In genomic region chr13:98015981-98016922, GRCm38 (mm10) we compare ENCODE assay signal across 8 mouse cellular contexts.
DNase-seq lines count a peak whose midpoint lies in the region; ATAC-seq lines count a peak whose summit lies in the region.

No protein-coding gene starts in this region.

- peak; percentile 59 for ATAC-seq in hindbrain, embryonic 11.5 days (ENCODE audit: low FRiP score)
- ATAC-seq in limb, embryonic 13.5 days (ENCODE audit: low FRiP score, low read depth) = peak; percentile 58; the same call in 1 of the 2 replicates
- ATAC-seq in neural tube, embryonic 11.5 days (ENCODE audit: insufficient read depth, low FRiP score, low TSS enrichment) = peak; percentile 35; the same call in 1 of the 2 replicates

- peak overlapping the region; percentile 32 for H3K4me3 ChIP-seq in hindbrain, embryonic 11.5 days (ENCODE audit: low read depth, low read length)
- H3K4me3 ChIP-seq in limb, embryonic 13.5 days = peak overlapping the region; percentile 54
- peak overlapping the region; percentile 38 for H3K4me3 ChIP-seq in neural tube, embryonic 11.5 days (ENCODE audit: low read depth, low read length)

- peak overlapping the region; percentile 46 for H3K9ac ChIP-seq in hindbrain, embryonic 11.5 days (ENCODE audit: low read depth, low read length)
- peak overlapping the region; percentile 74 for H3K9ac ChIP-seq in limb, embryonic 13.5 days
- H3K9ac ChIP-seq in neural tube, embryonic 11.5 days (ENCODE audit: low read length) = peak overlapping the region; percentile 61

- 9% methylated on average over 33 of the region's 33 CpGs for WGBS in hindbrain, embryonic 11.5 days
- 6% methylated on average over 33 of the region's 33 CpGs for WGBS in limb, embryonic 13.5 days
- WGBS in neural tube, embryonic 11.5 days = 2% methylated on average over 33 of the region's 33 CpGs

- H3K27me3 ChIP-seq in hindbrain, embryonic 11.5 days (ENCODE audit: control insufficient read depth, insufficient read depth, low read length) = peaks cover 2% of the 10 kb centered on the region; the same call in 1 of the 2 replicates
- no peaks in the 10 kb centered on the region for H3K27me3 ChIP-seq in limb, embryonic 13.5 days
- peaks cover 3% of the 10 kb centered on the region; the same call in 1 of the 2 replicates for H3K27me3 ChIP-seq in neural tube, embryonic 11.5 days (ENCODE audit: control insufficient read depth, insufficient read depth, low read length)

- no peak overlapping the region for H3K27ac ChIP-seq in hindbrain, embryonic 11.5 days (ENCODE audit: low read depth, low read length)
- peak overlapping the region; percentile 88 for H3K27ac ChIP-seq in limb, embryonic 13.5 days
- H3K27ac ChIP-seq in neural tube, embryonic 11.5 days (ENCODE audit: low read depth, low read length) = 0 out of 2 replicates have a peak overlapping the region, but pooled peaks have one; percentile 46

- peak overlapping the region; percentile 82 for H3K4me2 ChIP-seq in hindbrain, embryonic 11.5 days (replicated peaks; ENCODE audit: low read depth, low read length)
- peak overlapping the region; percentile 86 for H3K4me2 ChIP-seq in limb, embryonic 13.5 days (replicated peaks)
- H3K4me2 ChIP-seq in neural tube, embryonic 11.5 days (ENCODE audit: low read depth) = peak overlapping the region; percentile 86

- no peaks in the 10 kb centered on the region for H3K9me3 ChIP-seq in hindbrain, embryonic 11.5 days (ENCODE audit: control insufficient read depth, low read length)
- no peaks in the 10 kb centered on the region for H3K9me3 ChIP-seq in limb, embryonic 13.5 days
- H3K9me3 ChIP-seq in neural tube, embryonic 11.5 days (ENCODE audit: control insufficient read depth, low read length) = no peaks in the 10 kb centered on the region

- peak; percentile 13 to 53 for DNase-seq in cerebellum, postnatal 14 days
- DNase-seq in cerebellum, adult 18-20 months = no peak
- peak; percentile 73 for DNase-seq in NIH3T3 (ENCODE audit: low read depth)
- DNase-seq in hindbrain, embryonic 11.5 days (ENCODE audit: low spot score) = peak; percentile 59
- peak; percentile 49 for DNase-seq in neural tube, embryonic 11.5 days (ENCODE audit: low spot score)
- DNase-seq in layer of hippocampus, adult 9-10 months (ENCODE audit: low spot score) = no peak
- DNase-seq in spleen, postnatal 36 days (ENCODE audit: low spot score in 2 of 2) = no peak

- H3K4me1 ChIP-seq in hindbrain, embryonic 11.5 days (replicated peaks; ENCODE audit: control insufficient read depth, insufficient read depth, low read length) = peaks cover 4% of the 10 kb centered on the region; the same call in 1 of the 2 replicates
- H3K4me1 ChIP-seq in limb, embryonic 13.5 days = peaks cover 31% of the 10 kb centered on the region
- 0 out of 2 replicates have a peak, but pooled peaks cover 3% of the 10 kb centered on the region for H3K4me1 ChIP-seq in neural tube, embryonic 11.5 days (ENCODE audit: control insufficient read depth, insufficient read depth, low read length)

- H3K36me3 ChIP-seq in hindbrain, embryonic 11.5 days (ENCODE audit: control insufficient read depth, insufficient read depth, low read length) = no peaks in the 10 kb centered on the region
- H3K36me3 ChIP-seq in limb, embryonic 13.5 days = no peaks in the 10 kb centered on the region
- H3K36me3 ChIP-seq in neural tube, embryonic 11.5 days (ENCODE audit: control insufficient read depth, insufficient read depth, low read length) = no peaks in the 10 kb centered on the region

Comparison
In these comparisons a context has a peak if more than half of its experiments do, and no peak if none do; other contexts are left out.
1. DNase-seq: peak in cerebellum, postnatal 14 days (2 of 2), NIH3T3 (single experiment), hindbrain, embryonic 11.5 days (single experiment) and neural tube, embryonic 11.5 days (single experiment); none in cerebellum, adult 18-20 months (0 of 2), layer of hippocampus, adult 9-10 months (single experiment) and spleen, postnatal 36 days (0 of 2).
2. Peak in every context shown above with its lines, with median percentiles within 50 percentile points of each other: ATAC-seq, H3K4me2 ChIP-seq, H3K4me3 ChIP-seq and H3K9ac ChIP-seq.